Mouse (Mus musculus): Measurements from ENCODE around the gene Clec2l. TPM values are rescaled to one million over a fixed set of nuclear protein-coding genes. Genes with fewer than 3 reads are reported as not detected.

Gene Clec2l
- polyA plus RNA-seq, 1 experiment, result 0.18 TPM

DNA sequence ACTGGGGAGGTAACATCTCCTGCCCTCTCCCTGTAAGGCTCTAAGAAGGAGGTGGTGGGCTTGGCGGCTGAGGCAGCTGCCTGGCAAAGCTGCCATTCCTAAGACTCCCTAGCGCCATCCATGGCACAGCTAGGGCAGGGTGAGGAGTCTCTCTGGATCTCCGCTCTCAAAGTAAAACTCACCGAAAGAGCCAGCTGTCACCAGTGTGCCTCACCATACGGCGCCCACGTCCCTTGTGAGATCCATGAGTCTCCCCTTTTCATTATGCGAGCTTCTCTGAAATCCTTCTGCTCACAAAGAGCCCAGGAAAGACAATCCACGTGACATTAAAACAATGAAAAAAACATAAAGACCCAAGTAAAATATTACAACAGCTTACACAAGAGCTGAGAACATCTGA, 33.7 kb downstream of the Clec2l start:
- H3K79me2 ChIP-seq (ENCODE audit: control insufficient read depth, insufficient read depth), result no peaks in the 10 kb centered on the region
- no peaks in the 10 kb centered on the region for H3K79me3 ChIP-seq (ENCODE audit: low read depth)
- no peak overlapping the region for H3ac ChIP-seq (ENCODE audit: control insufficient read depth, insufficient read length, low read depth)
- H3K4me3 ChIP-seq (ENCODE audit: insufficient read depth, poor library complexity, severe bottlenecking), result no peak overlapping the region
- H3K36me3 ChIP-seq (ENCODE audit: control insufficient read depth, insufficient read depth), result peaks cover 21% of the 10 kb centered on the region
- TF ChIP-seq FOSL1 (IDR thresholded peaks at IDR 0.05; ENCODE audit: insufficient read depth, low read length, poor library complexity, severe bottlenecking) (no peak), USF1 (IDR thresholded peaks at IDR 0.05; ENCODE audit: low read depth) (no peak), MYOD1 (IDR thresholded peaks at IDR 0.05; ENCODE audit: control insufficient read depth, insufficient read length, low read depth) (no peak), MYOG (IDR thresholded peaks at IDR 0.05; ENCODE audit: control insufficient read depth, extremely low read depth, insufficient read length) (no peak), MAX (IDR thresholded peaks at IDR 0.05) (no peak), CEBPB (IDR thresholded peaks at IDR 0.05; ENCODE audit: low read depth) (no peak), CTCF (IDR thresholded peaks at IDR 0.05; ENCODE audit: control insufficient read depth, insufficient read depth, insufficient read length) (no peak)
- no peaks in the 10 kb centered on the region for H3K27me3 ChIP-seq (ENCODE audit: control insufficient read depth, insufficient read depth, insufficient read length)

DNA sequence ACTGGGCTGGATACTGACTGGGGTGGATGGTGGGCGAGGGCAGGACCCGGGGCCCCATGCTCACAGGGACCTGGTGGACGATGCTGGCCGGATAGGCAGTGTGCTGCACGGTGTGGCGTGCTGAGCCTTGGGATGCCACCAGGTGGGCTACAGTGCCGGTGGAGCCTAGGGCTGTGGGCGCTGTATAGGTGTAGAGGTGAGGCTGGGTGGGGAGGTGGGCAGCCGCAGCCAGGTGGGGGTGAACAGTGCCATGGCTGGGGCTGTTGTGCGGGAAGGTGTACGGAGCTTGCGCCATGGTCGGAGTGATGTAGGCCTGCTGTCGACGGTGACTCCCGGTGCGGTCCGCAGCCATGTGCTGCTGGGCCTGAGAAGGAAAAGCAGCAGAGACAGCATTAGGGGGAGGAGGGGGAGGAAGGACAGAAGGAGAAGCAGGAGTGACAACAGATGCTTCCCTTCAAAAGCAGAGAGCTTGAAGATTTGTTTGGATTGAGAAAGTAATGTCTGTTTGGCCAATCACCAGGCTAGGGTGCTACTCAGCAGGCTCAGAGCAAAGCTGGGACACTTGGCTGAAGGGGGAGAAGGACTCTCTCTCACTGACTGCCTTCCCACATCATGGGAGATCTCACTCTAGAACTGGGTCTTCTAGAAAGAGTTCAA, 35.5 kb downstream of the Clec2l start:
- H3K4me3 ChIP-seq (ENCODE audit: insufficient read depth, poor library complexity, severe bottlenecking), result no peak overlapping the region
- H3K27me3 ChIP-seq (ENCODE audit: control insufficient read depth, insufficient read depth, insufficient read length), result no peaks in the 10 kb centered on the region
- no peak overlapping the region for H3ac ChIP-seq (ENCODE audit: control insufficient read depth, insufficient read length, low read depth)
- no peaks in the 10 kb centered on the region for H3K79me3 ChIP-seq (ENCODE audit: low read depth)
- TF ChIP-seq MYOD1 (IDR thresholded peaks at IDR 0.05; ENCODE audit: control insufficient read depth, insufficient read length, low read depth) (no peak), CTCF (IDR thresholded peaks at IDR 0.05; ENCODE audit: control insufficient read depth, insufficient read depth, insufficient read length) (no peak), MAX (IDR thresholded peaks at IDR 0.05) (no peak), MYOG (IDR thresholded peaks at IDR 0.05; ENCODE audit: control insufficient read depth, extremely low read depth, insufficient read length) (no peak), FOSL1 (IDR thresholded peaks at IDR 0.05; ENCODE audit: insufficient read depth, low read length, poor library complexity, severe bottlenecking) (no peak), USF1 (IDR thresholded peaks at IDR 0.05; ENCODE audit: low read depth) (no peak), CEBPB (IDR thresholded peaks at IDR 0.05; ENCODE audit: low read depth) (no peak)
- peaks cover 25% of the 10 kb centered on the region for H3K36me3 ChIP-seq (ENCODE audit: control insufficient read depth, insufficient read depth)
- no peaks in the 10 kb centered on the region for H3K79me2 ChIP-seq (ENCODE audit: control insufficient read depth, insufficient read depth)

DNA sequence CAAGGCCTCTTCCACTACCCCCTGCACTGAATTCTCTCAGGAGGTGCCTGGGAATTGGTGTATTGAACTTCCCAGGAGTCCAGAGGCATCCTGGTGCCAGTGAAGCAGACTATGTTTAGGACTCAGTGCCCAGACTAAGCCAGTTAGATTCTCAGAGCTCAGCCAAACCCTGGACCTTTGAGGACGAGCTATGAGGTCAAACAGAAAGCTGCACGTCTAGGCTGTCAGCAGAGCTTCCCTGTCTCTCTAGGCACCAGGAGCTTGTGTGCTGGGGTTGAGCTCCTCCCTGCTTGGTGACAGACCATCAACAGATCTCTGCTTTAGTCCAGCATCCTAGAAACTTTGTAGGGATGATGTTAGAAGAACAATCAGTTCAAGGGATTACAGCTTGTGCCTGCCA, 38.6 kb downstream of the Clec2l start:
- Histone ChIP-seq H3K36me3 (ENCODE audit: control insufficient read depth, insufficient read depth) (peaks cover 22% of the 10 kb centered on the region), H3K4me3 (ENCODE audit: insufficient read depth, poor library complexity, severe bottlenecking) (no peak overlapping the region)
- TF ChIP-seq CEBPB (IDR thresholded peaks at IDR 0.05; ENCODE audit: low read depth) (no peak), MAX (IDR thresholded peaks at IDR 0.05) (no peak), MYOD1 (IDR thresholded peaks at IDR 0.05; ENCODE audit: control insufficient read depth, insufficient read length, low read depth) (no peak), USF1 (IDR thresholded peaks at IDR 0.05; ENCODE audit: low read depth) (no peak), FOSL1 (IDR thresholded peaks at IDR 0.05; ENCODE audit: insufficient read depth, low read length, poor library complexity, severe bottlenecking) (no peak), CTCF (IDR thresholded peaks at IDR 0.05; ENCODE audit: control insufficient read depth, insufficient read depth, insufficient read length) (no peak), MYOG (IDR thresholded peaks at IDR 0.05; ENCODE audit: control insufficient read depth, extremely low read depth, insufficient read length) (no peak)

DNA sequence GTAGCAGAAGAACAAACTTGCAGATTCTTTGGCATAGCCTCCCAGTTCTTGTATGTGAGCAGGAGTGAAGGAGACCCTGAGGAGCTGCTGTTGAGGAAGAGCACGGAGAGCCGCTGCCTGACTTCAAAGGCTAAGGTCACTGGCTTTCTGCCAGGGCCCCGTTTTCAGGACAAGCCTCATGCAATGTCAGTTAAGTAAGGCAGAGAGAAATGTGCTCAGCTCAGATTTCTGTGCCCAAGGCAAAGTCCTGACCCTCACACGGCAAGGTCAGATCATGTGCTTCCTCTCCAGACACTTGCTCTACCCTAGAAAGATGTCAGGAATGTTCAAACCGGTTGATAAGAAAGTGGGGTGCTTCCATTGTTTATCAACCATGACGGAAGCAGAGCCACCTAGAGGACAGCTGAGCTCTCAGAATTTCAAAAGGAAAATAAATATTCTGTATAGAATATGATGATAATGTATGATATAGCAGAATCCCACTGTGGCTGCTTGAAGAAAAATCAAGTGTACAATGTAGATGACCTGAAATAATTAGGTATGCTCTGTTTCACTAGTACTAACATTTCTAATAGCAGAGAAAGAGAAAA, 40.0 kb downstream of the Clec2l start:
- TF ChIP-seq MYOD1 (IDR thresholded peaks at IDR 0.05; ENCODE audit: control insufficient read depth, insufficient read length, low read depth) (no peak), CEBPB (IDR thresholded peaks at IDR 0.05; ENCODE audit: low read depth) (no peak), MYOG (IDR thresholded peaks at IDR 0.05; ENCODE audit: control insufficient read depth, extremely low read depth, insufficient read length) (no peak), USF1 (IDR thresholded peaks at IDR 0.05; ENCODE audit: low read depth) (no peak), MAX (IDR thresholded peaks at IDR 0.05) (no peak), CTCF (IDR thresholded peaks at IDR 0.05; ENCODE audit: control insufficient read depth, insufficient read depth, insufficient read length) (no peak), FOSL1 (IDR thresholded peaks at IDR 0.05; ENCODE audit: insufficient read depth, low read length, poor library complexity, severe bottlenecking) (no peak)
- peaks cover 22% of the 10 kb centered on the region for H3K36me3 ChIP-seq (ENCODE audit: control insufficient read depth, insufficient read depth)

More for the DNA sequence above, 38.6 kb downstream of the Clec2l start:
- no peak overlapping the region for H3ac ChIP-seq (ENCODE audit: control insufficient read depth, insufficient read length, low read depth)
- H3K27me3 ChIP-seq (ENCODE audit: control insufficient read depth, insufficient read depth, insufficient read length), result no peaks in the 10 kb centered on the region
- H3K79me3 ChIP-seq (ENCODE audit: low read depth), result no peaks in the 10 kb centered on the region
- no peaks in the 10 kb centered on the region for H3K79me2 ChIP-seq (ENCODE audit: control insufficient read depth, insufficient read depth)

DNA sequence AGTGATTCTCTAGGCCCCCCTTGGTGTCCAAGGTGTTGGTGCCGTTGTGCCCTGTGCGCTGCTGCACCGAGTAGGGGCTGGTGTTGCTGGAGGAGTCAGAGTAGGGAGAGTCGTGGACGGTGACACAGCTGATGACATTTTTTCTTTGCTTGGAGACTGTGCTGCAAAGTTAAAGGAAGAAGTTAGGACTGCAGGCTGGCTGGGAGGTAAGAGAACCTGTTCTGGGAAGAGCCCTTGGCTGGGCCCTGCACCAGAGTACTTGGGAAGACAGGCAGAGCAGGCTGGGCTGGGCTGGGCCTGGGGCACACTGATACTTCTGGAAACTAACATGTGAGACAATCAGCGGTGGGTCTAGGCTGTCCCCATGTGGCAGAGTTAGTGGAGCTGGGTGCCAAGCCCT, 40.7 kb downstream of the Clec2l start:
- Histone ChIP-seq H3K4me3 (ENCODE audit: insufficient read depth, poor library complexity, severe bottlenecking) (no peak overlapping the region), H3K27me3 (ENCODE audit: control insufficient read depth, insufficient read depth, insufficient read length) (no peaks in the 10 kb centered on the region), H3ac (ENCODE audit: control insufficient read depth, insufficient read length, low read depth) (no peak overlapping the region), H3K79me3 (ENCODE audit: low read depth) (no peaks in the 10 kb centered on the region), H3K36me3 (ENCODE audit: control insufficient read depth, insufficient read depth) (peaks cover 18% of the 10 kb centered on the region), H3K79me2 (ENCODE audit: control insufficient read depth, insufficient read depth) (no peaks in the 10 kb centered on the region)
- no peak for TF ChIP-seq MYOD1 (IDR thresholded peaks at IDR 0.05; ENCODE audit: control insufficient read depth, insufficient read length, low read depth)

More for the DNA sequence above, 40.0 kb downstream of the Clec2l start:
- no peaks in the 10 kb centered on the region for H3K79me2 ChIP-seq (ENCODE audit: control insufficient read depth, insufficient read depth)
- no peaks in the 10 kb centered on the region for H3K79me3 ChIP-seq (ENCODE audit: low read depth)
- H3ac ChIP-seq (ENCODE audit: control insufficient read depth, insufficient read length, low read depth), result no peak overlapping the region
- no peak overlapping the region for H3K4me3 ChIP-seq (ENCODE audit: insufficient read depth, poor library complexity, severe bottlenecking)
- no peaks in the 10 kb centered on the region for H3K27me3 ChIP-seq (ENCODE audit: control insufficient read depth, insufficient read depth, insufficient read length)
